Comparison of ENCODE assay signal across 14 mouse cellular contexts in the genomic region with DNA sequence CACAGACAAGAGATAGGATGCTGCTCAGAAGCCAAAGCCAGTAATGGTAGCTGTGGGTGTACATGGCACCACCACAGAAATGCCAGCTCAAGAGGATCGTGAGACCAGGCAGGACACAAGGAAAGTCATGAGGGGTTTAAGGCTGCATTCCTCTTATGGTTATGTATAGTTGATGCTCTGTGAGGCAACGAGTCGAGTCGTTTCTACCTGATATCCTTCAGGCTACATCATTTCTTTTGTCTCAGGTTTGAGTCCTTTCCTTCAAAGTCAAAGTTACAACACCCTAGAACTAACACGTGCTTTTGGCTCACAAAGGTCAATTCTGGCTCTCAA.
DNase-seq lines count a peak whose midpoint lies in the region; ATAC-seq lines count a peak whose summit lies in the region.
"Had no signal": no experiment of that assay in that cellular context is flagged by ENCODE, and none has a peak within 500 bp of the region (broad histone marks: within the 10 kb centered on the region; RNA-seq: fewer than 3 reads in every experiment).

No protein-coding gene starts in this region.

- 81% methylated on average over 5 of the region's 5 CpGs for WGBS in kidney, embryonic 16.5 days
- 86% methylated on average over 5 of the region's 5 CpGs for WGBS in forebrain, embryonic 10.5 days
- 89% methylated on average over 5 of the region's 5 CpGs for WGBS in hindbrain, embryonic 15.5 days
- WGBS in midbrain, embryonic 15.5 days = 67% methylated on average over 5 of the region's 5 CpGs

- H3K9ac ChIP-seq in kidney, embryonic 16.5 days (replicated peaks; ENCODE audit: low read length) = no peak overlapping the region
- H3K9ac ChIP-seq in hindbrain, embryonic 15.5 days = no peak overlapping the region
- H3K9ac ChIP-seq in midbrain, embryonic 15.5 days = peak overlapping the region; percentile 31
- H3K9ac ChIP-seq: liver, embryonic 15.5 days had no signal

- no peaks in the 10 kb centered on the region; the same call in 1 of the 2 replicates for H3K9me3 ChIP-seq in kidney, embryonic 16.5 days (ENCODE audit: low read length)
- H3K9me3 ChIP-seq in forebrain, embryonic 10.5 days = peaks cover 2% of the 10 kb centered on the region; the same call in 1 of the 2 replicates
- no peaks in the 10 kb centered on the region for H3K9me3 ChIP-seq in hindbrain, embryonic 15.5 days
- no peaks in the 10 kb centered on the region for H3K9me3 ChIP-seq in midbrain, embryonic 15.5 days
- H3K9me3 ChIP-seq: liver, embryonic 15.5 days had no signal

- H3K4me2 ChIP-seq in kidney, embryonic 16.5 days (replicated peaks; ENCODE audit: low read depth, low read length) = no peak overlapping the region
- H3K4me2 ChIP-seq in hindbrain, embryonic 15.5 days = peak overlapping the region; percentile 22; the same call in 1 of the 2 replicates
- peak overlapping the region; percentile 36 for H3K4me2 ChIP-seq in midbrain, embryonic 15.5 days
- H3K4me2 ChIP-seq: liver, embryonic 15.5 days had no signal

- peak overlapping the region; percentile 45; the same call in 1 of the 2 replicates for H3K27ac ChIP-seq in kidney, embryonic 16.5 days (ENCODE audit: low read length)
- peak overlapping the region; percentile 91 for H3K27ac ChIP-seq in forebrain, embryonic 10.5 days
- H3K27ac ChIP-seq in hindbrain, embryonic 15.5 days (replicated peaks) = peak overlapping the region; percentile 54; the same call in 1 of the 2 replicates
- peak overlapping the region; percentile 84 for H3K27ac ChIP-seq in midbrain, embryonic 15.5 days
- H3K27ac ChIP-seq: liver, embryonic 15.5 days had no signal

- no peak overlapping the region for H3K4me3 ChIP-seq in kidney, embryonic 16.5 days (ENCODE audit: low read length)
- peak overlapping the region; percentile 25; the same call in 1 of the 2 replicates for H3K4me3 ChIP-seq in forebrain, embryonic 10.5 days
- no peak overlapping the region for H3K4me3 ChIP-seq in hindbrain, embryonic 15.5 days
- peak overlapping the region; percentile 17 for H3K4me3 ChIP-seq in midbrain, embryonic 15.5 days
- H3K4me3 ChIP-seq: liver, embryonic 15.5 days; megakaryocyte, embryonic 14.5 days had no signal

- no peak for ATAC-seq in kidney, embryonic 16.5 days (ENCODE audit: low FRiP score, low TSS enrichment)
- no peak for ATAC-seq in hindbrain, embryonic 15.5 days (ENCODE audit: low FRiP score, low read depth)
- no peak for ATAC-seq in midbrain, embryonic 15.5 days (replicated peaks)

- H3K27me3 ChIP-seq in kidney, embryonic 16.5 days (ENCODE audit: insufficient read depth, low read length) = no peaks in the 10 kb centered on the region
- no peaks in the 10 kb centered on the region for H3K27me3 ChIP-seq in forebrain, embryonic 10.5 days (ENCODE audit: poor library complexity, severe bottlenecking)
- no peaks in the 10 kb centered on the region for H3K27me3 ChIP-seq in hindbrain, embryonic 15.5 days
- H3K27me3 ChIP-seq in midbrain, embryonic 15.5 days (replicated peaks) = no peaks in the 10 kb centered on the region
- H3K27me3 ChIP-seq: CH12.LX; liver, embryonic 15.5 days; megakaryocyte, embryonic 14.5 days had no signal

- no peaks in the 10 kb centered on the region for H3K36me3 ChIP-seq in kidney, embryonic 16.5 days (ENCODE audit: insufficient read depth, low read length)
- no peaks in the 10 kb centered on the region for H3K36me3 ChIP-seq in forebrain, embryonic 10.5 days (replicated peaks)
- H3K36me3 ChIP-seq in hindbrain, embryonic 15.5 days = no peaks in the 10 kb centered on the region
- H3K36me3 ChIP-seq in midbrain, embryonic 15.5 days (replicated peaks) = no peaks in the 10 kb centered on the region
- H3K36me3 ChIP-seq: liver, embryonic 15.5 days had no signal

- H3K4me1 ChIP-seq in kidney, embryonic 16.5 days (ENCODE audit: insufficient read depth, low read length) = peaks cover 16% of the 10 kb centered on the region
- H3K4me1 ChIP-seq in forebrain, embryonic 10.5 days = peaks cover 43% of the 10 kb centered on the region
- peaks cover 23% of the 10 kb centered on the region for H3K4me1 ChIP-seq in hindbrain, embryonic 15.5 days (replicated peaks)
- H3K4me1 ChIP-seq in midbrain, embryonic 15.5 days = peaks cover 32% of the 10 kb centered on the region
- H3K4me1 ChIP-seq: liver, embryonic 15.5 days; megakaryocyte, embryonic 14.5 days had no signal

- DNase-seq in kidney, adult 8-10 months = no peak
- DNase-seq in forebrain, embryonic 10.5 days (ENCODE audit: extremely low spot score, low spot score) = no peak
- DNase-seq in adrenal gland, adult (ENCODE audit: inconsistent age in 2 of 2, low spot score in 1 of 2) = no peak
- DNase-seq in right cerebral cortex, postnatal 4 days = no peak
- no peak for DNase-seq in spleen, adult 12 weeks (ENCODE audit: low spot score)
- DNase-seq: adrenal gland, postnatal 14 days; gastrocnemius, adult 2 months; thymus, postnatal 4 days had no signal

Comparison
In these comparisons a context has a peak if more than half of its experiments do, and no peak if none do; other contexts are left out.
1. H3K4me3 ChIP-seq: peak in forebrain, embryonic 10.5 days (single experiment) and midbrain, embryonic 15.5 days (single experiment); none in kidney, embryonic 16.5 days (single experiment) and hindbrain, embryonic 15.5 days (single experiment).
2. Peak in every context shown above with its lines, with median percentiles within 50 percentile points of each other: H3K27ac ChIP-seq.